Mouse (Mus musculus) limb, embryonic 13.5 days (tissue): Measurements from ENCODE around the gene Ptbp2. TPM values are rescaled to one million over a fixed set of nuclear protein-coding genes. Genes with fewer than 3 reads are reported as not detected.

Experiments used
- microRNA-seq: library from miRNA; unstranded; fragments of <30 nt; microRNA quantifications from one replicate; pipeline ENCODE4, GENCODE M21; 2016
- polyA plus RNA-seq: library from polyadenylated mRNA; unstranded; fragments of >200 nt; fragmentation: Nextera tagmentation; extraction: Ambion mirVana; gene quantifications from 2 replicates; pipeline ENCODE4 v1.2.1, GENCODE M21; 2015

Gene Ptbp2
- polyA plus RNA-seq, 1 experiment from 2014 or later = 95.4 TPM

Small RNAs within 50 kb of the gene (microRNA-seq; reads per million reads assigned to microRNA genes)
- gene Gm24744 = not detected
